Mouse (Mus musculus): Measurements from ENCODE around the gene Pde6g.

DNA sequence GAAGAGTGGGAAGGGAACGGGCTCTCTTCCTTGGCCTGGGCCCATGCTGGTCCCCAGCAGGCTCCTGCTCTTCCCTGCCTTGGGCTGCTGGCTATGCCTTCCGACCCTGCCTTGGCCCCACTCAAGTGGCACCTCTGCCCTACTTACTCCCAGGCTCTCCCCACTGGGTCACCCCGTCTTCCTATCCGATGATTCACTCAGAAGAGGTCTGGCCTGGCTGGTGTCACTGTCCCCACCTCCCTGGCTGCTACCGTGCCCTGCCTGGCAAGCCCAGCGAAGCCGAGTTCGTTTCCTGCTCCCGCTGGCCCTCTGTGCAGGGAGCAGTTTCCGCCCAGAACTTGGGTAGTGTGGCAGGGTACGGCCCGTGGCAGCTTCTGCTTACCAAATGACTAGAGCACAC is 44.9 kb upstream of the Pde6g start:
- no peak for TF ChIP-seq CTCF (IDR thresholded peaks at IDR 0.05; ENCODE audit: extremely low read depth, insufficient read length, insufficient replicate concordance, low read depth, low read length)
- TF ChIP-seq POLR2A (IDR thresholded peaks at IDR 0.05; ENCODE audit: low read depth, low read length) = no peak

All from small intestine, adult 2 months (tissue).